Mouse (Mus musculus): ENCODE measurements around the gene Arhgap17.

The Arhgap17 gene

GRCm38 (mm10) chr7:123273056-123273455 is 96.7 kb downstream of the Arhgap17 start:
- DNase-seq: no peak

GRCm38 (mm10) chr7:123258103-123258502 is 111.6 kb downstream of the Arhgap17 start:
- DNase-seq: no peak

GRCm38 (mm10) chr7:123254196-123254970 is 115.3 kb downstream of the Arhgap17 start:
- DNase-seq: no peak

- DNase-seq: no peak
These were observed 116.3 kb downstream of the Arhgap17 start for GRCm38 (mm10) chr7:123253396-123253795.

GRCm38 (mm10) chr7:123251343-123251742 is 118.4 kb downstream of the Arhgap17 start:
- DNase-seq: no peak

- DNase-seq: peak in 1 of 2 experiments; percentile 6
These were observed 121.5 kb downstream of the Arhgap17 start for GRCm38 (mm10) chr7:123248166-123248565.

GRCm38 (mm10) chr7:123246504-123247084 is 123.1 kb downstream of the Arhgap17 start:
- DNase-seq: no peak

- DNase-seq: no peak
These were observed 124.9 kb downstream of the Arhgap17 start for GRCm38 (mm10) chr7:123244833-123245232.

- DNase-seq: no peak
These were observed 127.5 kb downstream of the Arhgap17 start for GRCm38 (mm10) chr7:123242241-123242640.

- no peak for DNase-seq
These were observed 129.7 kb downstream of the Arhgap17 start for GRCm38 (mm10) chr7:123240064-123240463.

- DNase-seq: no peak
These were observed 131.1 kb downstream of the Arhgap17 start for GRCm38 (mm10) chr7:123238621-123239020.

GRCm38 (mm10) chr7:123235449-123235848 is 134.3 kb downstream of the Arhgap17 start:
- no peak for DNase-seq

All from kidney, adult 8-10 months (tissue).